Mouse (Mus musculus) urinary bladder, postnatal 10 days (tissue): ENCODE measurements around the gene Pknox1.
A peak's percentile ranks its signal among the peaks of the same experiment; 100 is the strongest.

Source experiments
- DNase-seq: peaks from one replicate; pipeline ENCODE4 v3.0.0; 2022; ENCODE audit warnings: low spot score

Gene Pknox1

GRCm38 (mm10) chr17:31556253-31556652 is 8.3 kb upstream of the Pknox1 start:
- no peak for DNase-seq

GRCm38 (mm10) chr17:31557124-31557880 is 7.2 kb upstream of the Pknox1 start:
- no peak for DNase-seq

DNA sequence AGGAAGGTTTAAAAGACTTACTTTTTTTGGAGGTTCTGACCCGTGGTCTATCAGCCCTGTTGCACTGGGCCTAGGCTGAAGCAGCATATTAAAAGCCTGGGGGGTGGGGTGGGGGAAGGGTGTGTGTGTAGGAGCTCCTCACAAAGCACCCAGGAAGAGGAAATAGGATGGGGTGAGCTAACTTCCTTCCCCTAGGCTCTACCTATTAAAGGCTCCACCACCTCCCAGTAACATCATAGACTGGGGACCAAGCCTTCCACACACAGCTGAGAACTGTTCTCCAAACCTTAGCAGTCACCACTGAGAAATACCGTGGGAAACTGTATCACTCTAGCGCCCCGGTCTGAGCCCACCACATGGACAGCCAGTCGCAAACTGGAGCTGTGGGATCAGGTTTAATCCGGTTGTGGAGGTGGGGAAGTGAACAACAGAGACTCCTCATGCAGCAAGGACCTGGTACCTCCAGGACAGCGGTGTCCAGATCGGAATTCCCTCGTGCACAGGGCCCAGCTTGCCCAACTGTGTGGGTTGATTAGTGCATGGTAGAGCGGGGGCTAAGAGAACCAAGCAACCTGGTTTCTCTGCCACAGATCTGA is 6.5 kb upstream of the Pknox1 start:
- no peak for DNase-seq

GRCm38 (mm10) chr17:31559021-31559789 is 5.3 kb upstream of the Pknox1 start:
- DNase-seq, result no peak

GRCm38 (mm10) chr17:31563632-31564014 is 911 bp upstream of the Pknox1 start:
- DNase-seq, result no peak

DNA sequence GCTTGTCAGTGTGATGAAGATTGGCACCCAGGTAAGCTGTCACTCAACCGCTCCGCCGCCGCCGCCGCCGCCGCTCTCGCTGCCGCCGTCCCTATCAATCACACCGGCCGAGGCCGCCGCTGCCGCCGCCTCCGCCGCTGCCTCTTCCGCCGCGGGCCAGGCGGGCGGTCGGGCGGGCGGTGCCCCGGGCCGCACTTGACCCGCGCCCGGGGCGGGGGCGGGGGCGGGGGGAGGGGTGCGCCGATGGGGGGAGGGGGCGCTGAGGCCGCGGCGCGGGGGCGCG is 265 bp downstream of the Pknox1 start:
- DNase-seq, result no peak

- peak; percentile 14 for DNase-seq
Measured at GRCm38 (mm10) chr17:31565141-31566056, 865 bp downstream of the Pknox1 start.

GRCm38 (mm10) chr17:31566276-31566675 is 1.7 kb downstream of the Pknox1 start:
- no peak for DNase-seq

GRCm38 (mm10) chr17:31569756-31570155 is 5.2 kb downstream of the Pknox1 start:
- DNase-seq, result no peak

DNA sequence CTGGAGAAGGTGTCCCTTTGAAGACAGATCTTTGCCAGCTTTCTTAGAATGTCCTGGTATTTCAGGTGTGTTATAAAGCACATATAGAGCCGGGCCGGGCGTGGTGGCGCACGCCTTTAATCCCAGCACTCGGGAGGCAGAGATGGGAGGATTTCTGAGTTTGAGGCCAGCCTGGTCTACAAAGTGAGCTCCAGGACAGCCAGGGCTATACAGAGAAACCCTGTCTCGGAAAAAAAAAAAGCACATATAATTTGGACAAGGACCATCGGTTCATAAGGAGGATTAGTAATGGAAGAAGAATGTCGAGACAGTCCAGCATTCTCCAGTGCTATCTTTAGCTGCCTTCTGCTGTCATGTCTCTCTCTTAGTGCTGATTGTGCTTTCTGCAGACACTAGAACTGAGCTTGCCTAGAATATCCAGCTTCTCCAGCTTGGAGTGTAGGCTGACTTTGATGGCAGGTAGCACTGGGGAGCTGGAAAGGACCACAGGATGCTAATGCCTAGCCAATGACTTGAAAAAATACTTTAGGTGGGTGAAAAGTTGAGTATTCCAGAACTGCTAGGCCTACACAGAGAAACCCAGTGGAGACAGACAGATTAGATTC is 5.9 kb downstream of the Pknox1 start:
- peak; percentile 42 for DNase-seq

DNA sequence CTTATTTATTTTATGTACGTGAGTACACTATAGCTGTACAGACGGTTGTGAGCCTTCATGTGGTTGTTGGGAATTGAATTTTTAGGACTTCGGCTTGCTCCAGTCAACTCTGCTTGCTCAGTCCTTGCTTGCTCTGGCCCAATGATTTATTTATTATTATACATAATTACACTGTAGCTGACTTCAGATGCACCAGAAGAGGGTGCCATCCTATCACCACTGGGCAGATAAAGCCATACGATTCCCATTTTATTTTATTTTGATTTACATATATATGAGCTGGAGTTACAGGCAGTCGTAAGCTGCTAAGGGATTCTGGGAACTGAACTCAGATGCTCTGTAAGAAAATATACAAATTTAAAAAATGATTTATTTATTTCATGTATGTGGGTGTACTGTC is 7.2 kb downstream of the Pknox1 start:
- DNase-seq, result no peak

GRCm38 (mm10) chr17:31574662-31575061 is 10.1 kb downstream of the Pknox1 start:
- no peak for DNase-seq

DNA sequence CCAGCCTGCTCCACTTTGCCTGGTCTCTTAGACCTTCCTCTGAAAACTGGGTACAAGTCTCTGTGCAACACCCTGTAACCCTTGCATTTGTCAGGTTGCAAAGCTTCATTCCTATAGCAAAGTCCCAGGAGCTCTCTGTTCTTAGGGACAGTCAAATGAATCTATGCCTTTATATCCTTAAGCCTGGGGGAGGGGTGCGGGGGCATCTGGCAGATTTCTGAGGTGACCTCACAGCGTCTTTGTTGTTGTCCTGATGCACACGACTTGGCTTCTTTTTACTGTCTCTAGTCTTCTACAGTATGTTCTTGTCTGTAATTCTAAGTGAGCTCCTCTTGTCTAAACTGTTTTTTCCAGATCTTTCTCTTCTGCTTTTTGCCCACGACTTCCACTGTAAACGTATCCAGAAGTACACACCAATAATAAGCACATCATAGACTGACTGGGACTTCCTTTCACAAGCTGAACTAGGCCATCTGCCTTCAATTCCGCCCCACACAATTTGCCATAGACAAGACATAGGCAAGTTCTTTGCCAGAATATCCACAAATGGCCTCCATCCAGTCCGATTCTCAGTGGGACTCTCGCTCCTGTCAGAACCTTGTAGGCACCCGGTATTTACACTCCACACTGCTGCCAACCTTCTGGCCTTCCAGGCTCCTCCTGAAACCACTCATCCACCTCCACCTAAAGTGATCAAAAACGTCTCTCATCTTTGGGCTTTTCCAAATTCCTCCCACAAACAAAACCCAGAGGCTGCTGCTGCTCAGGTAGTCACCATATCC is 12.1 kb downstream of the Pknox1 start:
- no peak for DNase-seq

DNA sequence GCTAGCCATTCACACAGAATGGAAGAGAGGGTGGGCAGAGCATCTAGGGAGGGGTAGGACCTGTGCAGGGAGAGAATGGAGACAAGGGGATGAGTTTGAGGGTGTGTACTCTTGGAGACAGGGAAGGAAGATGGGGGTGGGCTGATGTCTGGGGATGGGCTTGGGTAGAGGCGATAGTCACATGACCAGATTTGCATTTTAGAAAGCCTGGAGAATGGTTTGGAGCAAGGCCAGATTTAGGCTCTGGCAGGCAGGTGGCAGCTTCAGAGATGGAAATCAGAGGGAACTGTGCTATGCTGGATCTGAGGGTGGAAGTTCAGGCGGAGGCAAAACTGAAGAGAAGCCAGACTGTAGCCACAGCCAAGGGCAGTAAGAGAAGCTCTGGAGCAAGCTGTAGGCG is 15.8 kb downstream of the Pknox1 start:
- no peak for DNase-seq

DNA sequence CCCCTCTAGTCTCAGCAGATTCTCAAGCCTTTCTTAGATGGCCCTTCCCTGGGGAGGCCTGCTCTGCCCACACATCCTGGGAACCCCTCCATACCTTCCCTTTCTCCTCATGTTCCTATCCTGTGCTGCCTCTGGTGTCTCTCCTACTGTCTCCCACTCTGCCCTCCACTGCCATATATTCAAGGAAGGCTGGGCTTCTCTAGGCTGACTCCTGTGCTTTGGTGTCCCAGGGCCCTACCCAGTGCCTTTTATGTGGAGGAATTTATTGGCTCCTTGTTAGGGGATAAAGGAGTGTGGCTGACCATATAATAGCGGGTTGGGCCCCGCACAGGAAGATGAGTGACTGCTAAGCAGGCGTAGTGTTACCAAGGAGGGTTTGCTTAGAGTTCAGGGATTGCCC is 18.7 kb downstream of the Pknox1 start:
- DNase-seq, result no peak

GRCm38 (mm10) chr17:31583781-31584180 is 19.2 kb downstream of the Pknox1 start:
- no peak for DNase-seq

- no peak for DNase-seq
Measured at GRCm38 (mm10) chr17:31588115-31588514, 23.6 kb downstream of the Pknox1 start.

GRCm38 (mm10) chr17:31588726-31589125 is 24.2 kb downstream of the Pknox1 start:
- DNase-seq, result no peak

- no peak for DNase-seq
Measured at GRCm38 (mm10) chr17:31590846-31591245, 26.3 kb downstream of the Pknox1 start.

- no peak for DNase-seq
Measured at GRCm38 (mm10) chr17:31594590-31594989, 30.1 kb downstream of the Pknox1 start.

DNA sequence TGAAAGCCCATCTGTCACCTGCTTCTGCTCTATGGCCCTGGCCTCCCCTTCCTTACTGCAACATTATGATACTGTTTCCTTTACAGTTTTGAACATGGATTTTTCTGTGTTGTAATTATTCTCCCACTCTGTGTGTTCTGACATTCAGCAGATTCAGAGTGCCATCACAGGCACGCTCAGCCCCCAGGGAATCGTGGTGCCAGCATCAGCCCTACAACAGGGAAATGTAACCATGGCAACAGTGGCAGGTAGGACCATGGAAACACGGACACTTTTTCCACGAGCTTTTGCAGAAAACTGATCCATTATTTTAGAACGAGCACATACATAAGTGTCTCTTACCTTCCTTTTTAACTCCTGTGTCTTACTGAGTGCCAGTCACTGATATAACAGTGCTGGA is 30.5 kb downstream of the Pknox1 start:
- DNase-seq, result no peak
